Mouse (Mus musculus) spleen, adult 2 months (tissue): ENCODE results near the gene Cd2ap. TPM values are rescaled to one million over a fixed set of nuclear protein-coding genes. Genes with fewer than 3 reads are reported as not detected.
"Not testable (repeated sequence)": the region's sequence is repeated elsewhere in the genome, so short reads cannot be mapped to it uniquely, and the experiment has no call there.

ENCODE experiments used
- DNase-seq, 2 experiments: peaks; one replicate each; pipeline versions ENCODE4 v3.0.0 to v3.0.0-alpha.2; 2012 to 2021; ENCODE audit warnings: low spot score in 2 of 2, low read depth in 1 of 2
- H3K27ac ChIP-seq: fragments of 200-500 bp; 2 replicates; pipeline ENCODE4 v1.5.1; 2012; ENCODE audit warnings: low read length, inconsistent platforms; ENCODE audit not compliant: insufficient read depth
- H3K27me3 ChIP-seq: fragments of 200-500 bp; 2 replicates; pipeline ENCODE4 v1.6.1; 2012; ENCODE audit warnings: mild to moderate bottlenecking, moderate library complexity, low read length, inconsistent platforms; ENCODE audit not compliant: control insufficient read depth, insufficient read depth
- H3K36me3 ChIP-seq: fragments of 200-500 bp; 2 replicates; pipeline ENCODE4 v1.6.1; 2012; ENCODE audit warnings: mild to moderate bottlenecking, low read length, inconsistent platforms; ENCODE audit not compliant: control insufficient read depth, insufficient read depth
- H3K4me1 ChIP-seq: fragments of 200-500 bp; 2 replicates; pipeline ENCODE4 v1.6.1; 2011; ENCODE audit warnings: inconsistent platforms; ENCODE audit not compliant: control insufficient read depth, insufficient read depth, insufficient read length
- H3K4me3 ChIP-seq: fragments of 200-500 bp; 2 replicates; pipeline ENCODE4 v1.5.1; 2011; ENCODE audit warnings: mild to moderate bottlenecking, inconsistent platforms; ENCODE audit not compliant: insufficient read depth, insufficient read length; ENCODE audit errors: extremely low read depth
- CTCF ChIP-seq: fragments of 200-500 bp; IDR thresholded peaks from 2 replicates; pipeline ENCODE4 v1.5.1; 2011; ENCODE audit warnings: mild to moderate bottlenecking, inconsistent platforms; ENCODE audit not compliant: insufficient read depth, insufficient read length, insufficient replicate concordance; ENCODE audit errors: extremely low read depth
- POLR2A ChIP-seq: fragments of 200-500 bp; IDR thresholded peaks from 2 replicates; pipeline ENCODE4 v1.6.1; 2011; ENCODE audit warnings: low read depth, low read length, inconsistent platforms
- WGBS: fragments of 180-500 bp; shearing (Covaris S2); methylation state at CpG from one replicate; pipeline ENCODE4 v1.1.7; 2018; 5-methylcytosine and 5-hydroxymethylcytosine counted together
- polyA plus RNA-seq: library from polyadenylated mRNA; depleted of rRNA; stranded (reverse); fragments of >200 nt; gene quantifications from 2 replicates; pipeline ENCODE4 v1.2.3, GENCODE M21; 2012

Cd2ap gene
- polyA plus RNA-seq, 1 experiment: 8.9 TPM

DNA sequence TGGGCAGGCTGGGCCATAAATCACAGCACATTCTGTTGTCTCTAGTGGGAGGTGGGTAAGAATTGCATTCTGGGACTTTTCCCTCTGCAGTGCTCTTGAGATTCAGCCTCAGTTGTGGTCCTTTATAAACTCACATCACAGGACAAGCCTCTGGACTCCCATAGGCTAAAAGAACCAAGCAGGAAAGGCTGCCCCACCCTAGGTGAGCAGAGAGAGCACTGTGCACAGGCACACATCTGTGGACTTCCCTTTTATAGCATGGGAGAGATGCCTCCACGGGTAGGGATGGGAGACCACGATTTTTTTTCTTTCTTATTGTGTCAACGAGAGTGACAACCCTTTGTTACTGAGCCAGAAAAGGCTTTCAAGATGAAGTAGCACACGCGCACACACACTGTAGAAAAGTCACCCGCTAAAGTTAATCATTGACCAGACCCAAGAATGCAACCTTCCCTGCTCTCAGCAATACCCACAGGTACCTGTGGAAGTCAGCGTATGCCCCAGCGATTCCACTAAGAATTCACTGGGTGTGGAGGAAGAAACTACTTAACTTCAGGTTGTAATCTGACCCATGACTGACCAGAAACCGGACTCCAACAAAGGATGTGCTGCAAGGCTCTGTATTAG lies 32.4 kb upstream of the Cd2ap start:
- 66% methylated on average over 9 of the region's 9 CpGs for WGBS
- DNase-seq: no peak
- no peak overlapping the region for H3K27ac ChIP-seq
- no peaks in the 10 kb centered on the region for H3K36me3 ChIP-seq
- H3K27me3 ChIP-seq: no peaks in the 10 kb centered on the region
- peaks cover 6% of the 10 kb centered on the region; the same call in 1 of the 2 replicates for H3K4me1 ChIP-seq
- no peak overlapping the region for H3K4me3 ChIP-seq
- TF ChIP-seq POLR2A (no peak), CTCF (no peak)

DNA sequence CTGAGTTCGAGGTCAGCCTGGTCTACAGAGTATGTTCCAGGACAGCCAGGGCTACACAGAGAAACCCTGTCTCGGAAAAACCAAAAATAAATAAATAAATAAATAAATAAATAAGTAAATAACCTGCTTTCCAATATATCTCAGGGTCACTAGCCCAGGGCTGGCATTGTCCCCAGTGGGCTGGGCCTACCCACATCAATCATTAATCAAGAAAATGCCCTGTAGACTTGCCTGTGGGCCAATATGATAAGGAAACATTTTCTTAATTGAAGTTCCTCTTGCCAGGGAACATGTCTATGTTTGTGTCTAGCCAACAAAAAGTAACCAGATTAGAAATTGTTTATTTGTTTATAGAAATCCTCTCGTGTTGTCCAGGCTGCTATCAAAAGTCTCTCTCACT lies 31.7 kb upstream of the Cd2ap start:
- DNase-seq: no peak

GRCm38 (mm10) chr17:42906456-42906855 lies 30.0 kb upstream of the Cd2ap start:
- WGBS: 97% methylated on average over 1 of the region's 1 CpGs
- H3K27me3 ChIP-seq, H3K36me3 ChIP-seq, H3K4me1 ChIP-seq, H3K4me3 ChIP-seq, DNase-seq, H3K27ac ChIP-seq: not testable (repeated sequence)

More for the DNA sequence above, 31.7 kb upstream of the Cd2ap start:
- no peaks in the 10 kb centered on the region for H3K27me3 ChIP-seq
- H3K27ac ChIP-seq: no peak overlapping the region
- no peak for TF ChIP-seq POLR2A
- no peak for TF ChIP-seq CTCF
- H3K4me1 ChIP-seq: peaks cover 6% of the 10 kb centered on the region; the same call in 1 of the 2 replicates
- WGBS: 85% methylated on average over 3 of the region's 3 CpGs
- H3K36me3 ChIP-seq: no peaks in the 10 kb centered on the region
- no peak overlapping the region for H3K4me3 ChIP-seq

- Histone ChIP-seq H3K4me1 (no peaks in the 10 kb centered on the region), H3K27ac (no peak overlapping the region), H3K27me3 (no peaks in the 10 kb centered on the region), H3K4me3 (no peak overlapping the region), H3K36me3 (no peaks in the 10 kb centered on the region)
- DNase-seq: no peak
- TF ChIP-seq CTCF (no peak), POLR2A (no peak)
- 81% methylated on average over 6 of the region's 6 CpGs for WGBS
Observed at GRCm38 (mm10) chr17:42905919-42906318, 29.5 kb upstream of the Cd2ap start.

- no peak for DNase-seq
- no peaks in the 10 kb centered on the region for H3K36me3 ChIP-seq
- 85% methylated on average over 2 of the region's 2 CpGs for WGBS
- no peak overlapping the region for H3K4me3 ChIP-seq
- no peak overlapping the region for H3K27ac ChIP-seq
- TF ChIP-seq CTCF: no peak
- TF ChIP-seq POLR2A: no peak
- H3K27me3 ChIP-seq: no peaks in the 10 kb centered on the region
- no peaks in the 10 kb centered on the region for H3K4me1 ChIP-seq
Observed at GRCm38 (mm10) chr17:42900795-42901194, 24.3 kb upstream of the Cd2ap start.

- Histone ChIP-seq H3K4me1 (peaks cover 13% of the 10 kb centered on the region; the same call in 1 of the 2 replicates), H3K27ac (peak overlapping the region; percentile 80), H3K4me3 (peak overlapping the region; percentile 50), H3K36me3 (no peaks in the 10 kb centered on the region), H3K27me3 (no peaks in the 10 kb centered on the region)
- 6% methylated on average over 4 of the region's 4 CpGs for WGBS
- TF ChIP-seq POLR2A (no peak), CTCF (no peak)
- DNase-seq: peak in 1 of 2 experiments; percentile 44
Observed at GRCm38 (mm10) chr17:42887282-42887707, 10.8 kb upstream of the Cd2ap start.

- Histone ChIP-seq H3K4me3 (no peak overlapping the region), H3K36me3 (no peaks in the 10 kb centered on the region), H3K4me1 (peaks cover 13% of the 10 kb centered on the region; the same call in 1 of the 2 replicates), H3K27ac (no peak overlapping the region), H3K27me3 (no peaks in the 10 kb centered on the region)
- WGBS: 86% methylated on average over 7 of the region's 7 CpGs
- TF ChIP-seq POLR2A (no peak), CTCF (no peak)
- DNase-seq: no peak
Observed at GRCm38 (mm10) chr17:42885091-42885501, 8.6 kb upstream of the Cd2ap start.
